8 mouse cellular contexts compared by ENCODE assay signal in genomic region chr16:58408062-58408486, GRCm38 (mm10). TPM values are rescaled to one million over a fixed set of nuclear protein-coding genes. Genes with fewer than 3 reads are reported as not detected.
A peak's percentile ranks its signal among the peaks of the same experiment; 100 is the strongest.
DNase-seq lines count a peak whose midpoint lies in the region; ATAC-seq lines count a peak whose summit lies in the region.

Gene Dcbld2 (plus strand): TSS chr16:58408443.

- H3K4me1 ChIP-seq in heart, embryonic 14.5 days (ENCODE audit: control insufficient read depth in 2 of 2, insufficient read depth in 2 of 2, low read length in 2 of 2): peaks cover 2 to 18% of the 10 kb centered on the region in 2 experiments; a peak in 3 of 4 replicates
- H3K4me1 ChIP-seq in liver, embryonic 13.5 days (replicated peaks): peaks cover 17% of the 10 kb centered on the region
- peaks cover 14% of the 10 kb centered on the region for H3K4me1 ChIP-seq in stomach, embryonic 16.5 days (ENCODE audit: control insufficient read depth, insufficient read depth, low read length)

- no peaks in the 10 kb centered on the region for H3K36me3 ChIP-seq in heart, embryonic 14.5 days (ENCODE audit: control insufficient read depth, insufficient read depth, low read length)
- H3K36me3 ChIP-seq in liver, embryonic 13.5 days: no peaks in the 10 kb centered on the region
- no peaks in the 10 kb centered on the region for H3K36me3 ChIP-seq in stomach, embryonic 16.5 days (ENCODE audit: control insufficient read depth, insufficient read depth, low read length)

- H3K27me3 ChIP-seq in heart, embryonic 14.5 days (ENCODE audit: control insufficient read depth, insufficient read depth, low read length): no peaks in the 10 kb centered on the region
- peaks cover 40% of the 10 kb centered on the region for H3K27me3 ChIP-seq in liver, embryonic 13.5 days
- no peaks in the 10 kb centered on the region for H3K27me3 ChIP-seq in stomach, embryonic 16.5 days (ENCODE audit: control insufficient read depth, insufficient read depth, low read length)

- H3K27ac ChIP-seq in heart, embryonic 14.5 days (replicated peaks in 1 of 2; ENCODE audit: control insufficient read depth in 1 of 2, insufficient read depth in 1 of 2, low read depth in 2 of 2, low read length in 2 of 2): peak within 1 kb of the TSS; percentile 54 to 87
- 0 out of 2 replicates have a peak within 1 kb of the TSS, but pooled peaks have one; percentile 43 for H3K27ac ChIP-seq in liver, embryonic 13.5 days
- peak within 1 kb of the TSS; percentile 85 for H3K27ac ChIP-seq in stomach, embryonic 16.5 days (ENCODE audit: low read length)

- 0% methylated on average over 27 of the region's 32 CpGs for WGBS in heart, embryonic 14.5 days
- under 1% methylated on average over 32 of the region's 32 CpGs for WGBS in liver, embryonic 13.5 days (ENCODE audit: insufficient replicate concordance)
- WGBS in stomach, embryonic 16.5 days: under 1% methylated on average over 32 of the region's 32 CpGs

- peak within 1 kb of the TSS; percentile 94 to 95 for H3K4me3 ChIP-seq in heart, embryonic 14.5 days (ENCODE audit: control insufficient read depth in 1 of 2, insufficient read depth in 1 of 2, low read depth in 1 of 2, low read length in 2 of 2)
- H3K4me3 ChIP-seq in liver, embryonic 13.5 days (replicated peaks): peak within 1 kb of the TSS; percentile 84
- peak within 1 kb of the TSS; percentile 90 for H3K4me3 ChIP-seq in stomach, embryonic 16.5 days (replicated peaks; ENCODE audit: low read length)

- H3K9ac ChIP-seq in heart, embryonic 14.5 days (ENCODE audit: low read length): peak within 1 kb of the TSS; percentile 97
- peak within 1 kb of the TSS; percentile 85 for H3K9ac ChIP-seq in liver, embryonic 13.5 days
- peak within 1 kb of the TSS; percentile 95 for H3K9ac ChIP-seq in stomach, embryonic 16.5 days (ENCODE audit: low read length)

- no peaks in the 10 kb centered on the region for H3K9me3 ChIP-seq in heart, embryonic 14.5 days (ENCODE audit: control insufficient read depth, low read length)
- no peaks in the 10 kb centered on the region for H3K9me3 ChIP-seq in liver, embryonic 13.5 days (replicated peaks)
- H3K9me3 ChIP-seq in stomach, embryonic 16.5 days (replicated peaks; ENCODE audit: control insufficient read depth, low read length): no peaks in the 10 kb centered on the region

- peak; percentile 99 for ATAC-seq in CD4-positive, CD25-positive, alpha-beta regulatory T cell, adult 4 months
- peak; percentile 99 for ATAC-seq in heart, embryonic 14.5 days (ENCODE audit: insufficient number of reproducible peaks, insufficient read depth, low FRiP score, low read depth)
- peak; percentile 99 for ATAC-seq in liver, embryonic 13.5 days (ENCODE audit: low read depth)
- peak; percentile 100 for ATAC-seq in stomach, embryonic 16.5 days (ENCODE audit: insufficient read depth, low FRiP score)

- peak within 1 kb of the TSS; percentile 77 for H3K4me2 ChIP-seq in heart, embryonic 14.5 days (ENCODE audit: low read length)
- H3K4me2 ChIP-seq in liver, embryonic 13.5 days: peak within 1 kb of the TSS; percentile 97
- H3K4me2 ChIP-seq in stomach, embryonic 16.5 days (ENCODE audit: low read depth, low read length): peak within 1 kb of the TSS; percentile 71

- DNase-seq in c-Kit-negative CD71-positive TER-119-positive erythroid progenitor cells, embryonic 14.5 days (ENCODE audit: low read depth, low spot score): peak; percentile 92
- peak; percentile 94 for DNase-seq in fibroblast of lung, adult 2 months (ENCODE audit: low read depth)
- DNase-seq in kidney, postnatal 14 days: peak; percentile 98
- peak; percentile 95 for DNase-seq in liver, embryonic 13.5 days
- peak; percentile 95 for DNase-seq in neural tube, embryonic 10.5 days (ENCODE audit: extremely low spot score, low spot score)

RNA-seq across cellular contexts. Expression of gene Dcbld2, which starts in this region (rescaled TPM):
- polyA plus RNA-seq in CD4-positive, CD25-positive, alpha-beta regulatory T cell, adult 4 months (2017; shearing (Covaris generic)): under 1 TPM; 0.34 to 0.42 TPM
- polyA plus RNA-seq in heart, embryonic 14.5 days (2014; fragmentation: Nextera tagmentation; extraction: Ambion mirVana): 21.1 and 23.7 TPM in 2 replicates
- polyA plus RNA-seq in liver, embryonic 13.5 days (2015; fragmentation: Nextera tagmentation; extraction: Ambion mirVana): 1.1 TPM in 2 replicates
- 4.7 and 5.9 TPM in 2 replicates for polyA plus RNA-seq in stomach, embryonic 16.5 days (2015; fragmentation: Nextera tagmentation; extraction: Ambion mirVana)

Comparison
In these comparisons a context has a peak if more than half of its experiments do, and no peak if none do; other contexts are left out.
1. Peak in every context shown above with its lines: DNase-seq, ATAC-seq, H3K4me3 ChIP-seq and H3K27ac ChIP-seq.
2. Peak in ATAC-seq in CD4-positive, CD25-positive, alpha-beta regulatory T cell, adult 4 months; RNA of the gene not detected or under 1 TPM.